Mouse (Mus musculus) G1E (cell line): ENCODE results near the gene Wnt7b.

Experiments
- CTCF ChIP-seq: IDR thresholded peaks from 2 replicates; pipeline ENCODE4 v1.5.1; 2012; ENCODE audit warnings: low read depth, low read length, inconsistent platforms, mixed read lengths
- GATA1 ChIP-seq: IDR thresholded peaks from 2 replicates; pipeline ENCODE4 v1.6.1; 2012; ENCODE audit warnings: borderline replicate concordance, low read length, inconsistent platforms, mixed read lengths
- GATA2 ChIP-seq: IDR thresholded peaks from 2 replicates; pipeline ENCODE4 v1.6.1; 2012; ENCODE audit warnings: low read depth, low read length, inconsistent platforms, borderline replicate concordance
- POLR2AphosphoS5 ChIP-seq: IDR thresholded peaks from 2 replicates; pipeline ENCODE4 v1.6.1; 2012; ENCODE audit warnings: low read depth, low read length, inconsistent platforms; ENCODE audit not compliant: insufficient replicate concordance
- TAL1 ChIP-seq: conservative IDR thresholded peaks from 2 replicates; pipeline ENCODE4 v1.6.1; 2012; ENCODE audit warnings: low read depth, low read length, inconsistent platforms, mixed read lengths

GRCm38 (mm10) chr15:85568402-85568801 lies 13.9 kb downstream of the Wnt7b start:
- TF ChIP-seq CTCF (no peak), TAL1 (no peak), GATA1 (no peak), GATA2 (no peak), POLR2AphosphoS5 (no peak)
